Mouse (Mus musculus): ENCODE results near the gene Map4k2.

Gene Map4k2

GRCm38 (mm10) chr19:6315573-6315972 is 25.4 kb upstream of the Map4k2 start:
- DNase-seq (ENCODE audit: low spot score) = no peak

DNA sequence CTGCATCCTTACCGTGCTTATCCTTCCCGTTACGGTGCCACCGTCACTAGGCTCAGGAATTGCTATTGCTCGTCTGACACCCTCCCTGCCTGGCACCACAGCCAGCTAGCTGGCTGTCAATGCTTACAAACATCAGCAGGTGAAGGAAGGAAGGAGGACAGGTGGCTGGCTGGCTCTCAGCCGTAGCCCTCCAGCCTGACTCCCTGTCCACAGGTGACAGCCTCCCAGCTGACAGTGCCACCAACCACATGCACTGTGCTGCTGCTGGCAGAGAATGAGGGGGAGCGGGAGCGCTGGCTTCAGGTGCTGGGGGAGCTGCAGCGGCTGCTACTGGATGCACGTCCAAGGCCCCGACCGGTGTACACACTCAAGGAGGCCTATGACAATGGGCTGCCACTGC is 22.8 kb upstream of the Map4k2 start:
- no peak for DNase-seq (ENCODE audit: low spot score)

- DNase-seq (ENCODE audit: low spot score) = no peak
Observed at GRCm38 (mm10) chr19:6321358-6321757, 19.6 kb upstream of the Map4k2 start.

- no peak for DNase-seq (ENCODE audit: low spot score)
Observed at GRCm38 (mm10) chr19:6321786-6322621, 18.9 kb upstream of the Map4k2 start.

GRCm38 (mm10) chr19:6324751-6325150 is 16.2 kb upstream of the Map4k2 start:
- DNase-seq (ENCODE audit: low spot score) = no peak

- DNase-seq (ENCODE audit: low spot score) = no peak
Observed at GRCm38 (mm10) chr19:6331178-6331577, 9.8 kb upstream of the Map4k2 start.

DNA sequence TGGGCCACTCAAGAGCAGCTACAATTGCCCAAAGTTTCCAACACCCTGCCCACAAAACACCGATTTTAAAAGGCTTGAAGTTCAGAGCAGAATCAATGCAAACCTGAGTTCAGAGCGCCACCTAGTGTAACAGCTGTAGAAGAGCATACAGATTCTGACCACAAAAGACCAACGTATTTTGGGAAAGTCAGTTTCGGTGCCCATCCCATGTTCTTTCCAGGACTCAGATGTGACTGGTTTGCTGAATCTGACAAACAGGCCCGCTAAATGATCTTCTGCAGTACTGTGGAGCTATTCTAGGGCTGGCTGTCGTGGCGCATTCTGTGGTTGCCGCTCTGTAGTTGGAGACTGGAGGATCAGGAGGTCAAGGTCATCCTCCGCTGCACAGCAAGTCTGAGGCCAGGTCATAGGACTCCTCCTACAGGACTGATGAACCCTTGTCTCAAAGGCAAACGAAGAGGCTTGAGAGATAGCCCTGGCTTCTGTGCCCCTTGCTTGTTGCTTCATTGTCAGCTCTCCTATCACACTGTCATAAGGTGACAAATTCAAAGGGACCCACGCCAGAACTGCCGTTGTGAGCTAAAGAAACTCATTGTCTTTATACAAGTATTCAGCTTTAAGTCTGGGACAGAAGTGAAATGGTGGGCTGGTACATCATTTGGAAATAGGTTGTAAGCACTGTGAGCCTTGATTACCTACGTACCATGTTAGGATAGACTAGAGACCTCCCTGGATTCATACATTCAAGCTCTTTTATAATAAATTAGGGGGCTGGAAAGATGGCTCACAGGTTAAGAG is 9.0 kb upstream of the Map4k2 start:
- no peak for DNase-seq (ENCODE audit: low spot score)

DNA sequence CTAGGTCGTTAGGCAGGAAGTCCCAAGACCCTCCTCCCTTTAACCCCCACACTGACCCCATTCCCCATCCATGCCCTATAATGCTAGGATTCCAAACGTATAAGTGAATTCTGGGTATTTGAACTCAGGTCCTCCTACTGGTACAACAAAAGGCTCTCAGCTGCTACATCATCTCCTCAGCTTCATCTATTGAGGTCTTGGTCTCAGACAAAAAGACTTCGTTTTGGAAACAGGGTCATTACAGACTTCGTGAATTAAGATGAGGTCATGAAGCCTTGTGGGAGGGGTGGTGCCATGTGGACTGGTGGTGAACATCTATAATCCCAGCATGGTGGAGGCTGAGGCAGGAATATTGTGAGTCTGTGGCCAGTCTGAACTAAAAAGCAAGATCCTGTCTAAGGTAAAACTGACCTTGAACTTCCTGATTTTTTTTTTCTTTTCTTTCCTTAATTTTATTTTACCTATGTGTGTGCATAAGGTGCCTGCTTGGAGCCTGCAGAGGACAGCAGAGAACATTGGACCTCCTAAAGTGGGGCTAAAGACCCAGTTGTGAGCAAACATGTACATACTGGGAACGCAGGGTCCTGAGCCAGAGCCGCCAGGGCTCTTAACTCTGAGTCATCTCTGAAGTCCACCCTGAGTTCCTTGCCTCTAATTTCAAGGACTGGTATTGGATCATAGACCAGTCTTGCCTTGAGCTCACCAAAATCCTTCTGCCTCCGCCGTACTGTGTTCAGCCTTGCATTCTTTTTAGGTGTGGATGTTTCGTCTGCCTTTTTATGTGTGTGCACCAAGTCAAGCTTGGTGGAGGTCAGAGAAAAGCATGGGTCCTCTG is 7.0 kb upstream of the Map4k2 start:
- DNase-seq (ENCODE audit: low spot score) = no peak

- DNase-seq (ENCODE audit: low spot score) = peak; percentile 96
Observed at GRCm38 (mm10) chr19:6334673-6335457, 6.1 kb upstream of the Map4k2 start, which contains the start of gene Men1. Gene Men1, plus strand, starts transcription at chr19:6334979.

DNA sequence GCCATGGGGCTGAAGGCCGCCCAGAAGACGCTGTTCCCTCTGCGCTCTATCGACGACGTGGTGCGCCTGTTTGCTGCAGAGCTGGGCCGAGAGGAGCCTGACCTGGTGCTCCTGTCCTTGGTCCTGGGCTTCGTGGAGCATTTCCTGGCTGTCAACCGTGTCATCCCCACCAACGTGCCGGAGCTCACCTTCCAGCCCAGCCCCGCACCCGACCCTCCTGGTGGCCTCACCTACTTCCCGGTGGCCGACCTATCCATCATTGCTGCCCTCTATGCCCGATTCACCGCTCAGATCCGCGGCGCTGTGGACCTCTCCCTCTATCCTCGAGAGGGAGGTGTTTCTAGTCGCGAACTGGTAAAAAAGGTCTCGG is 5.5 kb upstream of the Map4k2 start:
- no peak for DNase-seq (ENCODE audit: low spot score)

DNA sequence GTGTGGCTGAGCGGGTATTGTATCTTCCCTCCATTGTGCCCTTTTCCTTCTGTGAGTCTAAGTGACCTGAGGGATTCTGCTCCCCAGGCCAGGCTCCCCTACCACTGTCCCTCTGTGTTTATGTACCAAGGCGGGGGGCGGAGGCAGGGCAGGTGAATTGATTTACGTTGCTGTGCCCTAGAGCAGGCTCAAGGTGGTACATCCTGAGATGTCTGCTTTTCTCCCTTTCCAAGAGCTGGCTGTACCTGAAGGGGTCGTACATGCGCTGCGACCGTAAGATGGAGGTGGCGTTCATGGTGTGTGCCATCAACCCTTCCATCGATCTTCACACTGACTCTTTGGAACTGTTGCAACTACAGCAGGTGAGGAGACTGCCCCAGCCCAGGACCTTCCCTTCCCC is 4.0 kb upstream of the Map4k2 start:
- DNase-seq (ENCODE audit: low spot score) = no peak

- DNase-seq (ENCODE audit: low spot score) = no peak
Observed at GRCm38 (mm10) chr19:6338171-6338570, 2.8 kb upstream of the Map4k2 start.

GRCm38 (mm10) chr19:6338716-6339115 is 2.2 kb upstream of the Map4k2 start:
- no peak for DNase-seq (ENCODE audit: low spot score)

DNA sequence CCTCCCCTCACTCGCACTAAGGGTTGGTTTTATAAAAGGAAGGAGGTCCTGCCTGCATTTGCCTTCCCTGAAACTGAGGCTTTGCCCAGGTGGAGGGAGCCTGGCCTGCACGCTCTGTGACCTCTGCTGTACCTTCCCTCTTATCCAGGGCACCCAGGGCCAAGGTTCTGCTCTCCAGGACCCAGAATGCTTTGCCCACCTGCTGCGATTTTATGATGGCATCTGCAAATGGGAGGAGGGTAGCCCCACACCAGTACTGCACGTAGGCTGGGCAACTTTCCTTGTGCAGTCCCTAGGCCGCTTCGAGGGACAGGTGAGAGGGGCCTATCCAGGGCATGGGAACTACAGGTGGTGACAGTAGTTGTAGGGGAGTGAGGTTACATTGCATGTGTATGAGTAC is 1.7 kb upstream of the Map4k2 start:
- DNase-seq (ENCODE audit: low spot score) = no peak

GRCm38 (mm10) chr19:6339890-6340504 is 938 bp upstream of the Map4k2 start:
- DNase-seq (ENCODE audit: low spot score) = no peak

- no peak for DNase-seq (ENCODE audit: low spot score)
Observed at GRCm38 (mm10) chr19:6341453-6342077, 630 bp downstream of the Map4k2 start.

DNA sequence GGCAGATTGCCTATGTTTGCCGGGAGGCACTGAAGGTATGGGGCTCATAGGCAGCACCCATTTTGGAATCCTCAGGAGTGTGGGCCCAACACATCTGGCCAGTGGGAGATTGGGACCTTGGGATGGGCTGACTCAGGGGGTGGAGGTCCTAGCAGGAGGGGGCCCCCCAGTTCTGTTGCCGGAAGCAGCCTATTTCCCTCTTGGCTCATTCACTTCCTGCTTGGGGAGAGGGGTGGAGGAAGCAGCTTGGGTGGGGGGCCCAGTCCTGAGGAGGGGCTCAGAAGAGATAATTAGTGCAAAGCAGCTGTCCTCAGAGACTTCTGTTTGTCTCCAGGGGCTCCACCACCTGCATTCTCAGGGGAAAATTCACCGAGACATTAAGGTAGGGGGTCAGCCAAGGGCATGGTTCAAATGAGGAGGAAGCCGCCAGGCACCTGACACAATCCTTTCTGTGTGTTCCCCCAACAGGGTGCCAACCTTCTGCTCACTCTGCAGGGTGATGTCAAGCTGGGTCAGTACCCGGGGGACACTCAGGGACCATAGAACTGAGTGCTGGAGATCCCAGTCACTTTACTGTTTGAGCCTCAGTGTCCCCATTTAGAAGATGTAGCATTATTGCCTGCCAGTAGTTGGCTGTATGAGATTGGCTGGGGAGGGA is 1.5 kb downstream of the Map4k2 start:
- no peak for DNase-seq (ENCODE audit: low spot score)

- DNase-seq (ENCODE audit: low spot score) = no peak
Observed at GRCm38 (mm10) chr19:6343066-6343925, 2.4 kb downstream of the Map4k2 start.

DNA sequence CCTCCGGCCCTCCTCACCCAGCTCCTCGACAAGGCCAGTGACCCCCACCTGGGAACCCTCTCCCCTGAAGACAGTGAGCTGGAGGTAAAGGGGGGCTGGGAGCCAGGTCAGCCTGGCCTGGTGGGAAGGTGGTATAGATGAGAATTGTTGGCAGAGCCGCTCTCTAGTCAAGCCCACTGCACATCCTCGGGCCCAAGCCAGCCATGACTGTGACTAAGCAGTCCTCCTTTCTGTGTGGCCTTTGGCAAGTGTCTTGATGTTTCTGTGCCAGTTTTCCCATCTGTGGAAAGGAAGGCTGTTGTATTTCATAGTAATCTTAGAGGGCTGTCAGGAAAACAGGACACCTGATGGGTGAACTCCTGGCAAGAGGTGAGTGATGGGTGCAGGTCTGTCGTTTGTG is 3.1 kb downstream of the Map4k2 start:
- DNase-seq (ENCODE audit: low spot score) = no peak
